Mouse (Mus musculus): Measurements from ENCODE around the gene Wars2. TPM values are rescaled to one million over a fixed set of nuclear protein-coding genes. Genes with fewer than 3 reads are reported as not detected.

Wars2 gene
- polyA plus RNA-seq, 1 experiment = 5.3 TPM

GRCm38 (mm10) chr3:99253092-99253488, 112.2 kb downstream of the Wars2 start:
- no peak for TF ChIP-seq POLR2A (IDR thresholded peaks at IDR 0.05; ENCODE audit: borderline replicate concordance, low read depth, low read length)
- Histone ChIP-seq H3K4me1 (ENCODE audit: control insufficient read depth, insufficient read depth, low read length) (peaks cover 7% of the 10 kb centered on the region), H3K27ac (ENCODE audit: insufficient read depth, low read depth, low read length) (no peak overlapping the region), H3K4me3 (ENCODE audit: insufficient read depth, low read length) (no peak overlapping the region)

GRCm38 (mm10) chr3:99253497-99254451, 112.9 kb downstream of the Wars2 start:
- no peak for TF ChIP-seq POLR2A (IDR thresholded peaks at IDR 0.05; ENCODE audit: borderline replicate concordance, low read depth, low read length)
- TF ChIP-seq CTCF (IDR thresholded peaks at IDR 0.05; ENCODE audit: low read depth, low read length) = no peak
- Histone ChIP-seq H3K4me3 (ENCODE audit: insufficient read depth, low read length) (peak overlapping the region; percentile 53), H3K27ac (ENCODE audit: insufficient read depth, low read depth, low read length) (no peak overlapping the region), H3K4me1 (ENCODE audit: control insufficient read depth, insufficient read depth, low read length) (peaks cover 7% of the 10 kb centered on the region)

GRCm38 (mm10) chr3:99254559-99255151, 113.8 kb downstream of the Wars2 start:
- peaks cover 3% of the 10 kb centered on the region; the same call in 1 of the 2 replicates for H3K4me1 ChIP-seq (ENCODE audit: control insufficient read depth, insufficient read depth, low read length)
- TF ChIP-seq POLR2A (IDR thresholded peaks at IDR 0.05; ENCODE audit: borderline replicate concordance, low read depth, low read length) = no peak
- no peak overlapping the region for H3K27ac ChIP-seq (ENCODE audit: insufficient read depth, low read depth, low read length)
- no peak overlapping the region for H3K4me3 ChIP-seq (ENCODE audit: insufficient read depth, low read length)

- Histone ChIP-seq H3K4me3 (ENCODE audit: insufficient read depth, low read length) (no peak overlapping the region), H3K4me1 (ENCODE audit: control insufficient read depth, insufficient read depth, low read length) (peaks cover 3% of the 10 kb centered on the region; the same call in 1 of the 2 replicates), H3K27ac (ENCODE audit: insufficient read depth, low read depth, low read length) (no peak overlapping the region)
- no peak for TF ChIP-seq CTCF (IDR thresholded peaks at IDR 0.05; ENCODE audit: low read depth, low read length)
- no peak for TF ChIP-seq POLR2A (IDR thresholded peaks at IDR 0.05; ENCODE audit: borderline replicate concordance, low read depth, low read length)
These were observed 114.8 kb downstream of the Wars2 start for GRCm38 (mm10) chr3:99255411-99256365.

- H3K4me3 ChIP-seq (ENCODE audit: insufficient read depth, low read length) = no peak overlapping the region
- TF ChIP-seq POLR2A (IDR thresholded peaks at IDR 0.05; ENCODE audit: borderline replicate concordance, low read depth, low read length) = no peak
- TF ChIP-seq CTCF (IDR thresholded peaks at IDR 0.05; ENCODE audit: low read depth, low read length) = no peak
- H3K4me1 ChIP-seq (ENCODE audit: control insufficient read depth, insufficient read depth, low read length) = peaks cover 3% of the 10 kb centered on the region; the same call in 1 of the 2 replicates
- no peak overlapping the region for H3K27ac ChIP-seq (ENCODE audit: insufficient read depth, low read depth, low read length)
These were observed 115.5 kb downstream of the Wars2 start for GRCm38 (mm10) chr3:99256366-99256750.

- no peak for TF ChIP-seq CTCF (IDR thresholded peaks at IDR 0.05; ENCODE audit: low read depth, low read length)
- TF ChIP-seq POLR2A (IDR thresholded peaks at IDR 0.05; ENCODE audit: borderline replicate concordance, low read depth, low read length) = no peak
- Histone ChIP-seq H3K27ac (ENCODE audit: insufficient read depth, low read depth, low read length) (no peak overlapping the region), H3K4me3 (ENCODE audit: insufficient read depth, low read length) (no peak overlapping the region), H3K4me1 (ENCODE audit: control insufficient read depth, insufficient read depth, low read length) (peaks cover 3% of the 10 kb centered on the region; the same call in 1 of the 2 replicates)
These were observed 115.9 kb downstream of the Wars2 start for GRCm38 (mm10) chr3:99256766-99257165.

GRCm38 (mm10) chr3:99257586-99258577, 117.0 kb downstream of the Wars2 start:
- H3K4me3 ChIP-seq (ENCODE audit: insufficient read depth, low read length) = no peak overlapping the region
- H3K4me1 ChIP-seq (ENCODE audit: control insufficient read depth, insufficient read depth, low read length) = peaks cover 3% of the 10 kb centered on the region; the same call in 1 of the 2 replicates
- TF ChIP-seq CTCF (IDR thresholded peaks at IDR 0.05; ENCODE audit: low read depth, low read length) = no peak
- TF ChIP-seq POLR2A (IDR thresholded peaks at IDR 0.05; ENCODE audit: borderline replicate concordance, low read depth, low read length) = no peak
- no peak overlapping the region for H3K27ac ChIP-seq (ENCODE audit: insufficient read depth, low read depth, low read length)

- no peaks in the 10 kb centered on the region for H3K4me1 ChIP-seq (ENCODE audit: control insufficient read depth, insufficient read depth, low read length)
- no peak overlapping the region for H3K27ac ChIP-seq (ENCODE audit: insufficient read depth, low read depth, low read length)
- no peak for TF ChIP-seq POLR2A (IDR thresholded peaks at IDR 0.05; ENCODE audit: borderline replicate concordance, low read depth, low read length)
- TF ChIP-seq CTCF (IDR thresholded peaks at IDR 0.05; ENCODE audit: low read depth, low read length) = no peak
- no peak overlapping the region for H3K4me3 ChIP-seq (ENCODE audit: insufficient read depth, low read length)
These were observed 118.9 kb downstream of the Wars2 start for GRCm38 (mm10) chr3:99259741-99260270.
